Mouse (Mus musculus) heart, embryonic 13.5 days (tissue): ENCODE measurements around the gene Dgcr2. TPM values are rescaled to one million over a fixed set of nuclear protein-coding genes. Genes with fewer than 3 reads are reported as not detected.

ENCODE experiments used
- ATAC-seq: fragments of 200-750 bp; cut with Nextera tagmentation; 2 replicates; pipeline ENCODE4 v1.8.0; 2017; ENCODE audit warnings: moderate TSS enrichment; ENCODE audit not compliant: insufficient number of reproducible peaks, low FRiP score, low TSS enrichment; ENCODE audit errors: extremely low read depth
- H3K27ac ChIP-seq: fragments of 300-500 bp; sonication (generic); replicated peaks from 2 replicates; pipeline ENCODE4 v1.5.1; 2015; ENCODE audit warnings: moderate library complexity, mild to moderate bottlenecking, inconsistent platforms
- H3K27me3 ChIP-seq: fragments of 300-500 bp; sonication (generic); replicated peaks from 2 replicates; pipeline ENCODE4 v1.6.1; 2015; ENCODE audit warnings: mild to moderate bottlenecking, inconsistent platforms
- H3K36me3 ChIP-seq: fragments of 300-500 bp; sonication (generic); 2 replicates; pipeline ENCODE4 v1.6.1; 2015; ENCODE audit warnings: mild to moderate bottlenecking, inconsistent platforms
- H3K4me1 ChIP-seq: fragments of 300-500 bp; sonication (generic); 2 replicates; pipeline ENCODE4 v1.6.1; 2015; ENCODE audit warnings: inconsistent platforms
- H3K4me2 ChIP-seq: fragments of 300-500 bp; sonication (generic); 2 replicates; pipeline ENCODE4 v1.6.1; 2015; ENCODE audit warnings: inconsistent platforms, mild to moderate bottlenecking, moderate library complexity
- H3K4me3 ChIP-seq: fragments of 300-500 bp; sonication (generic); 2 replicates; pipeline ENCODE4 v1.5.1; 2015; ENCODE audit warnings: moderate library complexity, mild to moderate bottlenecking, inconsistent platforms
- H3K9ac ChIP-seq: fragments of 300-500 bp; sonication (generic); 2 replicates; pipeline ENCODE4 v1.6.1; 2015; ENCODE audit warnings: inconsistent platforms, mild to moderate bottlenecking, moderate library complexity
- H3K9me3 ChIP-seq: fragments of 300-500 bp; sonication (generic); 2 replicates; pipeline ENCODE4 v1.6.1; 2016; ENCODE audit warnings: inconsistent platforms
- WGBS: fragments of 180-500 bp; shearing (Covaris S2); methylation state at CpG from one replicate; pipeline ENCODE4 v1.1.7; 2015; ENCODE audit warnings: mixed read lengths; 5-methylcytosine and 5-hydroxymethylcytosine counted together
- polyA plus RNA-seq: library from polyadenylated mRNA; unstranded; fragments of >200 nt; fragmentation: Nextera tagmentation; extraction: Ambion mirVana; gene quantifications from 2 replicates; pipeline ENCODE4 v1.2.1, GENCODE M21; 2015

Dgcr2 gene
- polyA plus RNA-seq, 1 experiment from 2014 or later: 48.4 TPM

DNA sequence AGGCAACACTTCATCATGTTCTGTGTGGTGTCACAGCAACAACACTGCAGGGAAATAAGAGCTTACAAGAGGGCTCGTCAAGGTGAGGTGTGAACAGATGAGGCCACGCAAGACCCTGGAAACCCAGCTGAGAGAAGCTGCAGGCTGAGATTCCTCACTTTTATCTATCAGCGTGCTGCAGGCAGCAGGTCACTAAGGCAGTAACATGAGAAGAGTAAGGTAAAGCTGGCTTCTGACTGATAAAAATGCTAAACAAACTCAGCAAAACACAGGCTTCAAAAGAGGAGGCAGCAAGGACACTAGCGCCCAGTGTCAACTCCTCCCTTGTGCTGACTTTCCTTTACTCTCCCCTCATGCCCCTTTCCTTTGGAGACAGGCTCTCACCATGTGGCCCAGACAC, 25.4 kb downstream of the Dgcr2 start:
- H3K4me2 ChIP-seq: peak overlapping the region; percentile 13; the same call in 1 of the 2 replicates
- H3K27me3 ChIP-seq: no peaks in the 10 kb centered on the region
- 23% methylated on average over 4 of the region's 4 CpGs for WGBS
- H3K9ac ChIP-seq: peak overlapping the region; percentile 62
- peak overlapping the region; percentile 58 for H3K27ac ChIP-seq
- H3K4me3 ChIP-seq: no peak overlapping the region
- peaks cover 60% of the 10 kb centered on the region for H3K4me1 ChIP-seq
- no peaks in the 10 kb centered on the region for H3K9me3 ChIP-seq
- peaks cover 40% of the 10 kb centered on the region for H3K36me3 ChIP-seq
- no peak for ATAC-seq

DNA sequence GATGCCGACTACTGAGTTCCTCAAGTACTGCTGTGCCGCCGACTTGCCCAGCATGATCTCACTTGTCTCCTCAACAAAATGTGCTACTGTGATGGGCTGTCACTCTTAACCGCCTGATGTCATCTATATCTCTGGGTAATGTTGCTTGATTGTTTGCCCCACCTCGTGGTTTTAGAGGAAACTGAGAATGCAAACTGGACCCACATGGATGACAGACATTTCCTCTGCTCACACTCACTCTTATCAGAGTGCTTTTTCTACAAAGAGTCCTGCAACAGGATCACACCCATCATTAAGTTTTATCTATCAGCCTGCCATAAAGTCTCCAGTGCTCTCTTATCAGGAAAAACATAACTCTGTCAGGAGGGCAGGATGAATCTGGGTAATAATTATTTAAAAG, 27.1 kb downstream of the Dgcr2 start:
- H3K4me1 ChIP-seq: peaks cover 59% of the 10 kb centered on the region
- H3K4me2 ChIP-seq: no peak overlapping the region
- no peak overlapping the region for H3K9ac ChIP-seq
- ATAC-seq: no peak
- no peaks in the 10 kb centered on the region for H3K27me3 ChIP-seq
- no peaks in the 10 kb centered on the region for H3K9me3 ChIP-seq
- H3K36me3 ChIP-seq: peaks cover 46% of the 10 kb centered on the region
- no peak overlapping the region for H3K4me3 ChIP-seq
- WGBS: 33% methylated on average over 5 of the region's 5 CpGs
- no peak overlapping the region for H3K27ac ChIP-seq

DNA sequence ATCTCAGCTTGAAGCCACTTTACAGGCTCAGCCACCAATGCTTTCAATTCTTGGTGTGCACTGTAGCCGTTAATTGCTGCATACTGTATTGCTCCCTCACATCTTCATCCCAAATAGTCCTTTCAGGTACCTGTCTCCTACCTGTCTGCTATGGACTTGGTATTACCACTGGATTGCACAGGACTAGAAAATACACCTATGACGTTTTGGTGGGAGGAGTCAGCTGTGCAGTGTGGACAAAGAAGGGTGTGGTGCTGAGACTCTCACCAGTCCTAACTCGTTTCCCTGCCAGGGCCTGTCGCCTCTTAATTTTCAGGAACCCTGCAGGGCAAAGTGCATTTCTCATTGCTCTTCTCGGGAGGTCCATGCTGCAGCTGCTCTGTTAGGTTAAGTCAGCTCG, 32.6 kb downstream of the Dgcr2 start:
- Histone ChIP-seq H3K9me3 (no peaks in the 10 kb centered on the region), H3K27ac (no peak overlapping the region), H3K36me3 (peaks cover 55% of the 10 kb centered on the region), H3K27me3 (no peaks in the 10 kb centered on the region), H3K4me1 (peaks cover 14% of the 10 kb centered on the region), H3K4me2 (no peak overlapping the region), H3K4me3 (no peak overlapping the region), H3K9ac (no peak overlapping the region)
- WGBS: 70% methylated on average over 6 of the region's 6 CpGs
- no peak for ATAC-seq

DNA sequence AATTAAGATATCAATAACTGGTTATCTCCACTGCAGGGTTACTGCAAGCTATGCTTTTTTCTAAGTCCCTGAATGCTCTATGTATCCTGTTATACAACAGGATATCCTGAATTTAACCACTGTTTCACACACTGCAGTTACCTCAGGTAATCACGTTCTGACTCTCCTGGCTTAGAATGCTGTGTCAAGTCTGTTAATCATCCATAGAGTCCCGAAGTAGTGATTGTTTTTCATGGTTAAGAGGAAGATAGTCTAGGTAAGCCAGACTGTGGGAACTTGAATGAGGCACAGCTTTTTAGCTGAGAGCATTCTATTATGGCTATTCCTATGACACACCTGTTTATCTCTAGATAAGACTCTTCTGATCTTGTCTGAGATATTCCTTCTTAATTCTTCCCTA, 33.1 kb downstream of the Dgcr2 start:
- Histone ChIP-seq H3K36me3 (peaks cover 55% of the 10 kb centered on the region), H3K27ac (no peak overlapping the region), H3K4me1 (peaks cover 13% of the 10 kb centered on the region; the same call in 1 of the 2 replicates), H3K4me2 (no peak overlapping the region), H3K27me3 (no peaks in the 10 kb centered on the region), H3K9me3 (no peaks in the 10 kb centered on the region), H3K4me3 (no peak overlapping the region), H3K9ac (no peak overlapping the region)
- ATAC-seq: no peak
- WGBS: 80% methylated on average over 2 of the region's 2 CpGs

DNA sequence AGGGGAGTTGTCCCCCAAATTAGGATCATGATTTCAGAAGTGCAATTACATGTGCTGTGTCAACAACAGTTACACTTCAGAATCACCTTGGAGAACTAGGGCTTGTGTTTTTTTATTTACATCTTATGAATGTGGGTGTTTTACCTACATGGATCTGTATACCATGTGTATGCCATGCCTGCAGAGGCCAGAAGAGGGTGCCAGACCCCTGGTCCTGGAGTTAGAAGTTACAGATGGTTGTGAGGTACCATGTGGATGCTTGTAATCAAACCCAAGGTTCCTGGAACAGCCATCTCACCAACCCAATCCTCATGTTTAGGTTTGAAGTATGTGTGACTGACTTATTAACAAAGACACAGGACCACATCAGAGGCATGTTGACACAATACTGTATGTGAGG, 39.8 kb downstream of the Dgcr2 start:
- Histone ChIP-seq H3K9me3 (no peaks in the 10 kb centered on the region), H3K9ac (no peak overlapping the region), H3K4me1 (0 out of 2 replicates have a peak, but pooled peaks cover 4% of the 10 kb centered on the region), H3K36me3 (peaks cover 78% of the 10 kb centered on the region), H3K27ac (no peak overlapping the region), H3K4me3 (no peak overlapping the region), H3K27me3 (no peaks in the 10 kb centered on the region), H3K4me2 (no peak overlapping the region)
- no peak for ATAC-seq

DNA sequence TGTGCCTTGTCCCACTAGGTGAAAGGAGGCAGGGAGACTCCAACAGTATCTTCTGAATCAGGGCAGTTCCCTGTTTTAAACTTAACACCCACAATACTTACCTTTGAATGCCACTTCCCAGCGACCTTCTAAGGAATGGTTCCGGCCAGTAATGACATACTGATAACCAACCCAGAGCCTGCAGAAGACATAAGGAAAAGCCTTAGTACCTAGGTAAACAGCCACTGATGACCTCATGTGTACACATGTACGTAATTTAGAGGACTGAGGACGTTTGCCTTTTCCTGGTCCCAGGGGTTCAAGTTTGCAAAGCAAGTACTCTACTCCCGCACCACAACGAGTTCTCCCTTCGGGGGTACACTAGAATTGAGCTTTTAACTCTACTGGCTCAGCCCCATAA, 41.2 kb downstream of the Dgcr2 start:
- Histone ChIP-seq H3K36me3 (peaks cover 91% of the 10 kb centered on the region), H3K4me3 (no peak overlapping the region), H3K4me2 (no peak overlapping the region), H3K27me3 (no peaks in the 10 kb centered on the region), H3K27ac (no peak overlapping the region), H3K4me1 (0 out of 2 replicates have a peak, but pooled peaks cover 3% of the 10 kb centered on the region), H3K9me3 (no peaks in the 10 kb centered on the region), H3K9ac (no peak overlapping the region)
- no peak for ATAC-seq
- 90% methylated on average over 7 of the region's 7 CpGs for WGBS

DNA sequence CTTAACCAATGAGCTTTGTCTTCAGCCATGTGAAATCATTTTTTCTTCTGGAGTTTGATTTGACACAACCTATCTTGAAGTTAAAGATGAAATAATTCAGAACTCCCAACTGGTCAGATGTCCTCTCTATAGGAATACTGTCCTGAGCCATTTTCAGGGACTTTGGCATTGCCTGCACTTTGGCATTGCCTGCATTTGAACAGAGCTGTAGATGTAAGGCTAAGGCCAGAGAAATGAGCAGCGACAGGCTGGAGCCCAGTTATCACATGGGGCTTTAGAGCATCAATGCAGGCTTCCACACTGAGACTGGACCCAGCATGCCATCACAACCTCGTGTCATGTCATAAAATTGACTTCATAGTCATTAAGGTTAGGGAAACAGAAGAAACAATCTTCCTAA, 45.1 kb downstream of the Dgcr2 start:
- H3K4me1 ChIP-seq: no peaks in the 10 kb centered on the region
- no peak for ATAC-seq
- H3K9ac ChIP-seq: no peak overlapping the region
- no peak overlapping the region for H3K27ac ChIP-seq
- H3K4me2 ChIP-seq: no peak overlapping the region
- 83% methylated on average over 2 of the region's 2 CpGs for WGBS
- H3K9me3 ChIP-seq: no peaks in the 10 kb centered on the region
- H3K4me3 ChIP-seq: no peak overlapping the region
- no peaks in the 10 kb centered on the region for H3K27me3 ChIP-seq
- H3K36me3 ChIP-seq: peaks cover 94% of the 10 kb centered on the region

DNA sequence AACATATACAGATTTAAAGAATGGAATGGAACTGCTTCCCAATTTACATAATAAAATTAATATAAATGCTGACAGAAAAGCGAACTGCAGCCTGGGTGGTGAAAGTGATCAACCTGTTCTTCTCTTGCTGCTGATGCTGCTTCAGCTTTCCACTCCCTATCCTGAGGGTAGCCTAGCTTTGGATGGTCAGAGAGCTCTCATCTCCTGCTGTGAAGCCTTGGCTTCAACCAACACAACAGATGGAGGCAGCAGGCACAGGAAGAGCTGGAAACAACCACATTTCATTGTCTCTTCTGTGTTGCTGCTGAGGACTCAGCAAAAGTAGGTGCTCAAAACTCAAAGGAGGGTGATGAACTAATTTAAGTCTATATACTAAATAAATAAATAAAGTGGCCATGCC, 46.5 kb downstream of the Dgcr2 start:
- WGBS: 92% methylated on average over 1 of the region's 1 CpGs
- H3K27me3 ChIP-seq: no peaks in the 10 kb centered on the region
- H3K4me2 ChIP-seq: no peak overlapping the region
- H3K27ac ChIP-seq: no peak overlapping the region
- H3K9me3 ChIP-seq: no peaks in the 10 kb centered on the region
- H3K4me1 ChIP-seq: no peaks in the 10 kb centered on the region
- no peak overlapping the region for H3K4me3 ChIP-seq
- peaks cover 94% of the 10 kb centered on the region for H3K36me3 ChIP-seq
- ATAC-seq: no peak
- H3K9ac ChIP-seq: no peak overlapping the region

DNA sequence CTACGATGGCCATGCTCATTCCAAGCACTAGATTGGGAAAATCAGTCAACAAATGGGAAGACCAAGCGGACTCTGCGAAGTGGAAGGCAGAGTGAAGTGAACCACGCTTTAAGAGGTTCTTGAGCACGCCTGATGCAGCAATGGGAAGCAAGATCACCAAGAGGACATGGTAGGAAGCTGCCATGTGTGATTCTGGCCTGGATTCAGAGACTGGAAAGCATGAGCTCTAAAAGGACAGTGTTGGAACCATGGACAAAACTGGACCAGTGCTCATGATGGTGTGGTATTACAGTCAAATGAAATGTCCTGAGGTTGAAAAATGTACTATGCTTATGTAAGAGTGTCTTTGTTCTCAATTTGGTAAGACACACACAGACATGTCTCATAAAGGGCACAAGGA, 47.0 kb downstream of the Dgcr2 start:
- no peak for ATAC-seq
- H3K36me3 ChIP-seq: peaks cover 94% of the 10 kb centered on the region
- 94% methylated on average over 5 of the region's 5 CpGs for WGBS

DNA sequence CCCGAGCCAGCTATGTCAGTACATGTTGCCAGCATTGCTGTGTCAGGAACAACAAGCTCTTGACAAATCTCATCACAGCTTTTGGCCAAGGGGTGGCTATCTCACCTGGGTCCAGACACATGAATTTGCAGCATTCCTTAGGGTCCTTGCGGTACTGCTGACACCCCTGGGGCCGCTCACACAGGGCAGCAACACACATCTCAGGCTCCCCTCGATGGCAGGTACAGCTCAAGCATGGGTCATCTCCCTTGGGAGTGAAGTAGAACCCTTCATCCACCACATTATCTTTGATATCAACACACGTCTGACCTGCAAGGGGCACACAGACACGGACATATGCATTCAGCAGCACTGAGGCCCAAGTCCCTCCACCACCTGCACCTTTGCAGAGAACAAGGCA, 48.9 kb downstream of the Dgcr2 start:
- Histone ChIP-seq H3K4me3 (no peak overlapping the region), H3K4me2 (no peak overlapping the region), H3K36me3 (peaks cover 95% of the 10 kb centered on the region), H3K27me3 (no peaks in the 10 kb centered on the region), H3K4me1 (no peaks in the 10 kb centered on the region), H3K9ac (no peak overlapping the region), H3K27ac (no peak overlapping the region), H3K9me3 (no peaks in the 10 kb centered on the region)
- WGBS: 79% methylated on average over 6 of the region's 6 CpGs
- no peak for ATAC-seq

More for the DNA sequence above, 47.0 kb downstream of the Dgcr2 start:
- Histone ChIP-seq H3K4me3 (no peak overlapping the region), H3K9me3 (no peaks in the 10 kb centered on the region), H3K4me1 (no peaks in the 10 kb centered on the region), H3K9ac (no peak overlapping the region), H3K27ac (no peak overlapping the region), H3K27me3 (no peaks in the 10 kb centered on the region), H3K4me2 (no peak overlapping the region)

DNA sequence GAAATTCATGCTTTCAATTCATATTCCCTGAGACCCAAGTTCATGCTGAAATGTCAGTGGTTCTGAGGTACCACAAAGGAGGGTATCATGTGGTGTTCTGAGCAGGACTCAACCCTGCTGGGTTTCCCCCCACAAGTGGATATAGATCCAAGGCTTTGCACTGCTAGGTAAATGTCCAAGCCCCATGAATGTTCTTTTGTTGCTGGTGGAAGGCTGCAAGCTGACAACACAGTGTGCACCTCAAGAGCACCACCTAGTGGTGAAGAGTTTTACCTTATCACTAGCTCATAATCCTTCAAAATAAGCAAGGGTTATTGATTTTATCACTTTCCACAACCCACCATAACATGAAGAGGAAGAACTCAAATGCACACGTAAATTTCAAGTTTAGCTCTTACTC, 49.4 kb downstream of the Dgcr2 start:
- WGBS: 22% methylated on average over 1 of the region's 1 CpGs
- Histone ChIP-seq H3K4me2 (no peak overlapping the region), H3K4me3 (no peak overlapping the region), H3K36me3 (peaks cover 95% of the 10 kb centered on the region), H3K9ac (no peak overlapping the region), H3K9me3 (no peaks in the 10 kb centered on the region), H3K27ac (no peak overlapping the region), H3K27me3 (no peaks in the 10 kb centered on the region), H3K4me1 (no peaks in the 10 kb centered on the region)
- ATAC-seq: no peak

DNA sequence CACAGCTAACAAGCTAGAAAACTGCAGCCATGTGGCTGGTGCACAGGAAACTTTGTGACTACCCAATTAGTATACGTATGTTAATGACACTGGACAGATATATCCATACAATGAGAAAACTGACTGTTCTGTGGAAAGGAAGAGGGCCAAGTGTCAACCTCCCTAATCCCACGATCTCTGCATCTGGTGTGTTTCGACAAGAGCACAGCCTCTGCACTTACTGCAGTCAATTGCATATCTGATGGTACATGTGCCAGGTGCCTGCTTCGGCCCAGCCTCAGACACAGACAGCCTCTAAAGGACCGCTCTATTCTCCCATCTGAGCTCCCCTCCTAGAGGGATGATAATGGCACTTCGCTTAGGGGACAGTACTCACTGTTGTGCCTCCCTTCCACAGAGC, 49.9 kb downstream of the Dgcr2 start:
- no peak for ATAC-seq
- Histone ChIP-seq H3K9ac (no peak overlapping the region), H3K9me3 (no peaks in the 10 kb centered on the region), H3K27me3 (no peaks in the 10 kb centered on the region), H3K4me2 (no peak overlapping the region), H3K4me3 (no peak overlapping the region), H3K27ac (no peak overlapping the region), H3K36me3 (peaks cover 95% of the 10 kb centered on the region), H3K4me1 (no peaks in the 10 kb centered on the region)
- WGBS: 88% methylated on average over 6 of the region's 6 CpGs
